Comparison of ENCODE assay signal across 8 mouse cellular contexts in genomic region chr4:123662914-123663687, GRCm38 (mm10). TPM values are rescaled to one million over a fixed set of nuclear protein-coding genes. Genes with fewer than 3 reads are reported as not detected.
A peak's percentile ranks its signal among the peaks of the same experiment; 100 is the strongest.
DNase-seq lines count a peak whose midpoint lies in the region; ATAC-seq and TF ChIP-seq lines count a peak whose summit lies in the region.

No protein-coding gene starts in this region.

- H3K4me3 ChIP-seq in thymus, adult 2 months (ENCODE audit: control insufficient read depth, insufficient read depth, low read length): no peak overlapping the region
- peak overlapping the region; percentile 99 for H3K4me3 ChIP-seq in embryonic facial prominence, embryonic 14.5 days (ENCODE audit: low read depth, low read length)
- H3K4me3 ChIP-seq in intestine, embryonic 15.5 days (replicated peaks): peak overlapping the region; percentile 98
- H3K4me3 ChIP-seq in macrophage (ENCODE audit: inconsistent target): peak overlapping the region; percentile 45

- DNase-seq in thymus, postnatal 14 days: peak; percentile 6
- DNase-seq in thymus, adult 2 months: no peak
- DNase-seq in embryonic facial prominence, embryonic 14.5 days (ENCODE audit: low spot score): no peak
- no peak for DNase-seq in cerebellum, postnatal 14 days
- DNase-seq in layer of hippocampus, adult 18-20 months (ENCODE audit: low spot score in 2 of 2): no peak

- H3K27ac ChIP-seq in thymus, adult 2 months (ENCODE audit: control insufficient read depth, insufficient read depth, low read length): no peak overlapping the region; the same call in 1 of the 2 replicates
- H3K27ac ChIP-seq in embryonic facial prominence, embryonic 14.5 days (replicated peaks; ENCODE audit: low read depth, low read length): peak overlapping the region; percentile 97
- peak overlapping the region; percentile 99 for H3K27ac ChIP-seq in intestine, embryonic 15.5 days
- peak overlapping the region; percentile 57 for H3K27ac ChIP-seq in macrophage

- peak overlapping the region; percentile 58 for H3K4me2 ChIP-seq in embryonic facial prominence, embryonic 14.5 days (ENCODE audit: low read depth, low read length)
- peak overlapping the region; percentile 89 for H3K4me2 ChIP-seq in intestine, embryonic 15.5 days (replicated peaks)

- H3K79me2 ChIP-seq in macrophage (ENCODE audit: inconsistent target): peaks cover 57% of the 10 kb centered on the region

- no peak for ATAC-seq in embryonic facial prominence, embryonic 14.5 days (ENCODE audit: low read depth)
- no peak for ATAC-seq in intestine, embryonic 15.5 days
- no peak for ATAC-seq in activated CD4-positive, CD25-positive, alpha-beta regulatory T cell, adult 4 months

- peaks cover 21% of the 10 kb centered on the region for H3K4me1 ChIP-seq in thymus, adult 2 months (replicated peaks; ENCODE audit: control insufficient read depth, insufficient read depth, low read length)
- peaks cover 33% of the 10 kb centered on the region for H3K4me1 ChIP-seq in embryonic facial prominence, embryonic 14.5 days (ENCODE audit: control insufficient read depth, insufficient read depth, low read length)
- H3K4me1 ChIP-seq in intestine, embryonic 15.5 days (replicated peaks): peaks cover 26% of the 10 kb centered on the region

- no peaks in the 10 kb centered on the region for H3K9me3 ChIP-seq in embryonic facial prominence, embryonic 14.5 days (ENCODE audit: control insufficient read depth, low read length)
- H3K9me3 ChIP-seq in intestine, embryonic 15.5 days: no peaks in the 10 kb centered on the region

- no peak for TF ChIP-seq POLR2A in thymus, adult 2 months (IDR thresholded peaks at IDR 0.05; ENCODE audit: control insufficient read depth, extremely low read depth, insufficient read depth, low read length, poor library complexity)

- peaks cover 33% of the 10 kb centered on the region for H3K27me3 ChIP-seq in thymus, adult 2 months (ENCODE audit: control insufficient read depth, insufficient read depth, low read length)
- no peaks in the 10 kb centered on the region for H3K27me3 ChIP-seq in embryonic facial prominence, embryonic 14.5 days (replicated peaks; ENCODE audit: control insufficient read depth, insufficient read depth, low read length)
- no peaks in the 10 kb centered on the region for H3K27me3 ChIP-seq in intestine, embryonic 15.5 days (replicated peaks)

- peak overlapping the region; percentile 98 for H3K9ac ChIP-seq in embryonic facial prominence, embryonic 14.5 days (ENCODE audit: low read depth, low read length)
- peak overlapping the region; percentile 96 for H3K9ac ChIP-seq in intestine, embryonic 15.5 days

- H3K36me3 ChIP-seq in thymus, adult 2 months (ENCODE audit: control insufficient read depth, insufficient read depth, low read length): no peaks in the 10 kb centered on the region
- no peaks in the 10 kb centered on the region for H3K36me3 ChIP-seq in embryonic facial prominence, embryonic 14.5 days (ENCODE audit: control insufficient read depth, insufficient read depth, low read length)
- no peaks in the 10 kb centered on the region for H3K36me3 ChIP-seq in intestine, embryonic 15.5 days
- no peaks in the 10 kb centered on the region for H3K36me3 ChIP-seq in macrophage (ENCODE audit: inconsistent target)

- WGBS in thymus, adult 2 months: 4% methylated on average over 15 of the region's 15 CpGs
- WGBS in embryonic facial prominence, embryonic 14.5 days: 1% methylated on average over 15 of the region's 15 CpGs
- WGBS in intestine, embryonic 15.5 days: 7% methylated on average over 15 of the region's 15 CpGs
- 6% methylated on average over 15 of the region's 15 CpGs for WGBS in macrophage (ENCODE audit: missing documents)

- TF ChIP-seq CTCF in thymus, adult 2 months (IDR thresholded peaks at IDR 0.05; ENCODE audit: borderline replicate concordance, control insufficient read depth, extremely low read depth, insufficient read depth, low read length, poor library complexity): no peak

RNA-seq across cellular contexts. Expression of gene Macf1, which starts 21.1 kb away (rescaled TPM):
- 104 and 121 TPM in 2 replicates for polyA plus RNA-seq in thymus, adult 2 months (2012; rRNA removed)
- polyA plus RNA-seq in embryonic facial prominence, embryonic 14.5 days (2014; fragmentation: Nextera tagmentation; extraction: Ambion mirVana): 70.5 and 80.5 TPM in 2 replicates
- polyA plus RNA-seq in intestine, embryonic 15.5 days (2015; fragmentation: Nextera tagmentation; extraction: Ambion mirVana): 28.0 and 28.9 TPM in 2 replicates
- total RNA-seq in macrophage (2018; cell fraction: chromatin; rRNA removed): 1,000 to 10,000 TPM in 17 of 26 experiments, 100 to 1,000 TPM in 9; 696 to 1,807 (median 1,130) TPM
- total RNA-seq in macrophage (2018; cell fraction: cytosol; rRNA removed): 100 to 1,000 TPM in 24 of 26 experiments, 10 to 100 TPM in 2; 76.1 to 236 (median 163) TPM
- 100 to 1,000 TPM; 399 to 797 (median 534) TPM for total RNA-seq in macrophage (2018; cell fraction: nucleus; rRNA removed)
- 90.8 to 146 TPM (median 144 TPM) in 3 replicates for polyA plus RNA-seq in macrophage (2018)
- 100 to 1,000 TPM; 141 to 142 TPM for polyA plus RNA-seq in activated CD4-positive, CD25-positive, alpha-beta regulatory T cell, adult 4 months (2017; shearing (Covaris generic))
- total RNA-seq in layer of hippocampus, adult 18-20 months (2021): 100 to 1,000 TPM; 219 to 233 TPM

RNA-seq across cellular contexts. Expression of gene Ndufs5, which starts 54.9 kb away (rescaled TPM):
- polyA plus RNA-seq in thymus, adult 2 months (2012; rRNA removed): 41.9 and 44.2 TPM in 2 replicates
- polyA plus RNA-seq in embryonic facial prominence, embryonic 14.5 days (2014; fragmentation: Nextera tagmentation; extraction: Ambion mirVana): 367 and 408 TPM in 2 replicates
- polyA plus RNA-seq in intestine, embryonic 15.5 days (2015; fragmentation: Nextera tagmentation; extraction: Ambion mirVana): 304 and 312 TPM in 2 replicates
- total RNA-seq in macrophage (2018; cell fraction: chromatin; rRNA removed): 10 to 100 TPM in 12 of 26 experiments, 1 to 10 TPM in 14; 3.3 to 32.2 (median 9.8) TPM
- total RNA-seq in macrophage (2018; cell fraction: cytosol; rRNA removed): 100 to 1,000 TPM; 127 to 211 (median 167) TPM
- 10 to 100 TPM in 25 of 26 experiments, 1 to 10 TPM in 1; 9.7 to 53.0 (median 27.3) TPM for total RNA-seq in macrophage (2018; cell fraction: nucleus; rRNA removed)
- polyA plus RNA-seq in macrophage (2018): 153 to 200 TPM (median 177 TPM) in 3 replicates
- 100 to 1,000 TPM; 148 to 159 TPM for polyA plus RNA-seq in activated CD4-positive, CD25-positive, alpha-beta regulatory T cell, adult 4 months (2017; shearing (Covaris generic))
- 100 to 1,000 TPM; 198 to 204 TPM for total RNA-seq in layer of hippocampus, adult 18-20 months (2021)
